Mouse (Mus musculus): Measurements from ENCODE around the gene Tenm4.

DNA sequence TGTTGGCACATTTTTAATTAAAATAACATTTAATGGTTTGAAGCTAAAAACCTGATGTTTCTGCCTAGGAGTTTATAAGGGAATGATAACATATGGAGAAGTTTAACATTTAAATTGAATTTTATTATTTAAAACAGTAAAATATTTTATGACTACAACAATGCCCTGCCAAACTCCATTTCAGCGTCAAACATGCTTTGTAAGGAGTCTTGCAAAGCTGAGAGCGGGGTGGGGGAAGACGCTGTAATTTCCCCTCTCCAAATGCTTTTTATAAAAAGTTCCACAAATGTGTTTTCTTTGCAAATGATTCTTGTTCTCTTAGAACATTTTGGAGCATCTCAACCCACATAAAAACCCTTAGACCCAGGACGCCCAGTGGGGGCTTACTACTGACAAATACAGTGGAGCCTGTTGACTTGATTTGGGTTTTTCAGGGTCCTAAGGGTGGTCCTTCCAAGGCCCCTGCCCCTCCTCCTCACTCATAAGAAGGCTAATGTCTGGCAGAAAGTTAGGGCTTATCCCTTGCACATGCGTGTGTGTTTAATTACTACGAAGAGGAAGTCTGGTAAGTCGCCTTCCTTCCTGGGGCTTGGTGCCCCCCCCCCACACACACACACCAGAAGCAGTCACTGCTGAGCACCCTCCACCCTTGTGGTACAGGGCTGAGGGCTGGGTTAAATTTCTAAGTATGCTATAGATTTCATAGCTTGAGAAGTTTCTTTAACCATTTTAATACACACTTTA, 563.4 kb downstream of the Tenm4 start:
- TF ChIP-seq EP300 (IDR thresholded peaks at IDR 0.05) = no peak
- no peak for TF ChIP-seq CTCF (IDR thresholded peaks at IDR 0.05)

All from lung, postnatal 0 days (tissue).